Mouse (Mus musculus) brain, embryonic 14.5 days (tissue): ENCODE measurements around the gene Zfp790.

Experiments
- CTCF ChIP-seq: fragments of 200-500 bp; IDR thresholded peaks from 2 replicates; pipeline ENCODE4 v1.5.1; 2012; ENCODE audit warnings: inconsistent platforms, mild to moderate bottlenecking, moderate library complexity, borderline replicate concordance; ENCODE audit not compliant: insufficient read depth, insufficient read length; ENCODE audit errors: extremely low read depth
- POLR2A ChIP-seq: fragments of 200-500 bp; IDR thresholded peaks from 2 replicates; pipeline ENCODE4 v1.6.1; 2012; ENCODE audit warnings: mild to moderate bottlenecking, inconsistent platforms, borderline replicate concordance; ENCODE audit not compliant: poor library complexity, insufficient read depth, insufficient read length, severe bottlenecking; ENCODE audit errors: extremely low read depth

GRCm38 (mm10) chr7:29815910-29816429 lies at the start of gene Zfp790:
- TF ChIP-seq POLR2A (no peak), CTCF (no peak)
